Mouse (Mus musculus) intestine, embryonic 16.5 days (tissue): ENCODE data around the gene Lrrc32. TPM values are rescaled to one million over a fixed set of nuclear protein-coding genes. Genes with fewer than 3 reads are reported as not detected.
A peak's percentile ranks its signal among the peaks of the same experiment; 100 is the strongest.

ENCODE experiments used
- ATAC-seq: fragments of 200-750 bp; cut with Nextera tagmentation; 2 replicates; pipeline ENCODE4 v1.8.0; 2017; ENCODE audit warnings: moderate TSS enrichment, moderate library complexity
- H3K27ac ChIP-seq: fragments of 300-500 bp; sonication (generic); 2 replicates; pipeline ENCODE4 v1.5.1; 2014; ENCODE audit warnings: mild to moderate bottlenecking, low read length
- H3K27me3 ChIP-seq: fragments of 300-500 bp; sonication (generic); replicated peaks from 2 replicates; pipeline ENCODE4 v1.6.1; 2014; ENCODE audit warnings: low read length, control low read depth, mixed read lengths; ENCODE audit not compliant: control insufficient read depth, insufficient read depth
- H3K36me3 ChIP-seq: fragments of 300-500 bp; sonication (generic); 2 replicates; pipeline ENCODE4 v1.6.1; 2014; ENCODE audit warnings: low read length, control low read depth; ENCODE audit not compliant: control insufficient read depth, insufficient read depth
- H3K4me1 ChIP-seq: fragments of 300-500 bp; sonication (generic); 2 replicates; pipeline ENCODE4 v1.6.1; 2014; ENCODE audit warnings: low read length, control low read depth, mixed read lengths; ENCODE audit not compliant: control insufficient read depth, insufficient read depth
- H3K4me2 ChIP-seq: fragments of 300-500 bp; sonication (generic); 2 replicates; pipeline ENCODE4 v1.6.1; 2014; ENCODE audit warnings: low read depth, low read length, control low read depth
- H3K4me3 ChIP-seq: fragments of 300-500 bp; sonication (generic); 2 replicates; pipeline ENCODE4 v1.5.1; 2014; ENCODE audit warnings: mild to moderate bottlenecking, low read length
- H3K9ac ChIP-seq: fragments of 300-500 bp; sonication (generic); 2 replicates; pipeline ENCODE4 v1.6.1; 2014; ENCODE audit warnings: low read depth, low read length
- H3K9me3 ChIP-seq: fragments of 300-500 bp; sonication (generic); 2 replicates; pipeline ENCODE4 v1.6.1; 2016; ENCODE audit warnings: low read length, control low read depth; ENCODE audit not compliant: control insufficient read depth
- WGBS: fragments of 180-500 bp; shearing (Covaris S2); extraction: QIAGEN DNeasy Blood & Tissue Kit; methylation state at CpG from one replicate; pipeline ENCODE4 v1.1.7; 2014; 5-methylcytosine and 5-hydroxymethylcytosine counted together
- polyA plus RNA-seq: library from polyadenylated mRNA; unstranded; fragments of >200 nt; fragmentation: Nextera tagmentation; extraction: Ambion mirVana; gene quantifications from 2 replicates; pipeline ENCODE4 v1.2.1, GENCODE M21; 2015

Lrrc32 gene
- polyA plus RNA-seq, 1 experiment from 2014 or later, result 11.3 TPM

- no peak overlapping the region for H3K4me2 ChIP-seq
- no peak overlapping the region for H3K9ac ChIP-seq
- H3K4me3 ChIP-seq, result no peak overlapping the region
- 70% methylated on average over 8 of the region's 8 CpGs for WGBS
- H3K27ac ChIP-seq, result peak overlapping the region; percentile 75
- peak; percentile 36 for ATAC-seq
- H3K27me3 ChIP-seq, result no peaks in the 10 kb centered on the region
- H3K9me3 ChIP-seq, result no peaks in the 10 kb centered on the region
- H3K4me1 ChIP-seq, result peaks cover 27% of the 10 kb centered on the region
- no peaks in the 10 kb centered on the region for H3K36me3 ChIP-seq
Observed at GRCm38 (mm10) chr7:98523070-98523812, 34.2 kb downstream of the Lrrc32 start.

GRCm38 (mm10) chr7:98523813-98524361 is 34.8 kb downstream of the Lrrc32 start:
- Histone ChIP-seq H3K27me3 (no peaks in the 10 kb centered on the region), H3K27ac (peak overlapping the region; percentile 75), H3K4me1 (peaks cover 27% of the 10 kb centered on the region), H3K4me2 (no peak overlapping the region), H3K4me3 (no peak overlapping the region), H3K9ac (no peak overlapping the region), H3K36me3 (no peaks in the 10 kb centered on the region), H3K9me3 (no peaks in the 10 kb centered on the region)
- 10% methylated on average over 7 of the region's 7 CpGs for WGBS
- peak; percentile 79 for ATAC-seq

GRCm38 (mm10) chr7:98524401-98524800 is 35.3 kb downstream of the Lrrc32 start:
- no peak overlapping the region for H3K9ac ChIP-seq
- 35% methylated on average over 6 of the region's 6 CpGs for WGBS

GRCm38 (mm10) chr7:98524869-98525699 is 36.0 kb downstream of the Lrrc32 start:
- H3K4me2 ChIP-seq, result no peak overlapping the region
- no peak for ATAC-seq
- no peaks in the 10 kb centered on the region for H3K9me3 ChIP-seq
- H3K9ac ChIP-seq, result no peak overlapping the region
- H3K36me3 ChIP-seq, result no peaks in the 10 kb centered on the region
- H3K27me3 ChIP-seq, result no peaks in the 10 kb centered on the region
- peak overlapping the region; percentile 75 for H3K27ac ChIP-seq
- 67% methylated on average over 6 of the region's 6 CpGs for WGBS
- H3K4me3 ChIP-seq, result no peak overlapping the region
- peaks cover 27% of the 10 kb centered on the region for H3K4me1 ChIP-seq

More at GRCm38 (mm10) chr7:98524401-98524800, 35.3 kb downstream of the Lrrc32 start:
- Histone ChIP-seq H3K36me3 (no peaks in the 10 kb centered on the region), H3K4me3 (no peak overlapping the region), H3K27ac (peak overlapping the region; percentile 75), H3K9me3 (no peaks in the 10 kb centered on the region), H3K4me1 (peaks cover 27% of the 10 kb centered on the region), H3K27me3 (no peaks in the 10 kb centered on the region), H3K4me2 (no peak overlapping the region)
- ATAC-seq, result no peak

- no peak overlapping the region for H3K4me2 ChIP-seq
- H3K4me1 ChIP-seq, result peaks cover 27% of the 10 kb centered on the region
- no peaks in the 10 kb centered on the region for H3K36me3 ChIP-seq
Observed at GRCm38 (mm10) chr7:98527085-98527484, 38.0 kb downstream of the Lrrc32 start.

GRCm38 (mm10) chr7:98531612-98532011 is 42.5 kb downstream of the Lrrc32 start:
- no peak overlapping the region for H3K4me2 ChIP-seq
- no peak overlapping the region for H3K9ac ChIP-seq
- H3K9me3 ChIP-seq, result no peaks in the 10 kb centered on the region
- ATAC-seq, result no peak
- H3K4me1 ChIP-seq, result no peaks in the 10 kb centered on the region
- no peaks in the 10 kb centered on the region for H3K36me3 ChIP-seq
- 65% methylated on average over 7 of the region's 7 CpGs for WGBS
- H3K27ac ChIP-seq, result no peak overlapping the region
- H3K4me3 ChIP-seq, result no peak overlapping the region
- H3K27me3 ChIP-seq, result peaks cover 2% of the 10 kb centered on the region; the same call in 1 of the 2 replicates

More at GRCm38 (mm10) chr7:98527085-98527484, 38.0 kb downstream of the Lrrc32 start:
- no peak for ATAC-seq
- Histone ChIP-seq H3K9me3 (no peaks in the 10 kb centered on the region), H3K4me3 (no peak overlapping the region), H3K27me3 (no peaks in the 10 kb centered on the region), H3K27ac (no peak overlapping the region), H3K9ac (no peak overlapping the region)
- whole genome bisulfite sequencing, result 96% methylated on average over 3 of the region's 3 CpGs

GRCm38 (mm10) chr7:98532981-98533380 is 43.9 kb downstream of the Lrrc32 start:
- H3K4me1 ChIP-seq, result peaks cover 7% of the 10 kb centered on the region
- no peaks in the 10 kb centered on the region for H3K9me3 ChIP-seq
- H3K9ac ChIP-seq, result no peak overlapping the region
- peaks cover 2% of the 10 kb centered on the region; the same call in 1 of the 2 replicates for H3K27me3 ChIP-seq
- H3K4me3 ChIP-seq, result no peak overlapping the region
- WGBS, result 94% methylated on average over 4 of the region's 4 CpGs
- ATAC-seq, result no peak
- no peak overlapping the region for H3K27ac ChIP-seq
- H3K36me3 ChIP-seq, result no peaks in the 10 kb centered on the region
- no peak overlapping the region for H3K4me2 ChIP-seq

GRCm38 (mm10) chr7:98534432-98534855 is 45.4 kb downstream of the Lrrc32 start:
- WGBS, result 89% methylated on average over 13 of the region's 13 CpGs
- peaks cover 10% of the 10 kb centered on the region for H3K4me1 ChIP-seq
- H3K9me3 ChIP-seq, result no peaks in the 10 kb centered on the region
- H3K9ac ChIP-seq, result no peak overlapping the region
- H3K4me3 ChIP-seq, result no peak overlapping the region
- ATAC-seq, result no peak
- no peaks in the 10 kb centered on the region for H3K36me3 ChIP-seq
- no peak overlapping the region for H3K27ac ChIP-seq
- peaks cover 2% of the 10 kb centered on the region; the same call in 1 of the 2 replicates for H3K27me3 ChIP-seq
- H3K4me2 ChIP-seq, result no peak overlapping the region

- no peak for ATAC-seq
- H3K27ac ChIP-seq, result no peak overlapping the region
- H3K4me2 ChIP-seq, result no peak overlapping the region
- H3K9ac ChIP-seq, result no peak overlapping the region
- no peaks in the 10 kb centered on the region for H3K36me3 ChIP-seq
- H3K9me3 ChIP-seq, result no peaks in the 10 kb centered on the region
- no peak overlapping the region for H3K4me3 ChIP-seq
- WGBS, result 90% methylated on average over 6 of the region's 6 CpGs
- peaks cover 10% of the 10 kb centered on the region for H3K4me1 ChIP-seq
- peaks cover 2% of the 10 kb centered on the region; the same call in 1 of the 2 replicates for H3K27me3 ChIP-seq
Observed at GRCm38 (mm10) chr7:98535191-98535590, 46.1 kb downstream of the Lrrc32 start.
